Mouse (Mus musculus): Measurements from ENCODE around the gene Pcp4l1. TPM values are rescaled to one million over a fixed set of nuclear protein-coding genes. Genes with fewer than 3 reads are reported as not detected.
A peak's percentile ranks its signal among the peaks of the same experiment; 100 is the strongest.

Gene Pcp4l1
- polyA plus RNA-seq, 1 experiment from 2014 or later = 2.6 TPM

DNA sequence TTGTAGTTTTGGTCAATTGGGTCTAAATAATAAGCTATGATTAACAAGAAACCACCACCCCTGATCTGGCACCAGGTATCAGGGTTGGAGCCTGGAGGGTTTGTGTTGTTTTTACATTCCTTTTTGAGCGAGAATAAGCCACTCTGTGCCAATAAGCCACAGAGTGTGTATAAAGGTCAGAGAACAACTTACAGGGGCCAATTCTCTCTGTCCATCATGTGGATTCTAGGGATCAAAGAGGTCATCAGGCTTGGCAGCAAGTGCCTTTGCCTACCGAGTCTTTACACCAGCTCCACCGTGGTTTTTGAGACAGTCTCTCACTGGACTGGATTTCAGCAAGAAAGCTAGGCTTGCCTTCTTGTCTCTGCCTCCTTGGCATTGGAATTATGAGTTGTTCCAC lies 16.8 kb upstream of the Pcp4l1 start:
- Histone ChIP-seq H3K27me3 (ENCODE audit: control insufficient read depth, insufficient read depth, low read length) (no peaks in the 10 kb centered on the region), H3K9me3 (ENCODE audit: control insufficient read depth, low read length) (no peaks in the 10 kb centered on the region), H3K27ac (ENCODE audit: low read depth, low read length) (no peak overlapping the region), H3K4me1 (ENCODE audit: control insufficient read depth, insufficient read depth, low read length) (no peaks in the 10 kb centered on the region), H3K4me2 (replicated peaks; ENCODE audit: low read depth, low read length) (no peak overlapping the region), H3K9ac (ENCODE audit: low read depth, low read length) (no peak overlapping the region), H3K36me3 (ENCODE audit: control insufficient read depth, insufficient read depth, low read length) (no peaks in the 10 kb centered on the region), H3K4me3 (ENCODE audit: low read length) (no peak overlapping the region)
- WGBS = 57% methylated on average over 3 of the region's 3 CpGs
- ATAC-seq (ENCODE audit: low FRiP score, low TSS enrichment) = no peak

DNA sequence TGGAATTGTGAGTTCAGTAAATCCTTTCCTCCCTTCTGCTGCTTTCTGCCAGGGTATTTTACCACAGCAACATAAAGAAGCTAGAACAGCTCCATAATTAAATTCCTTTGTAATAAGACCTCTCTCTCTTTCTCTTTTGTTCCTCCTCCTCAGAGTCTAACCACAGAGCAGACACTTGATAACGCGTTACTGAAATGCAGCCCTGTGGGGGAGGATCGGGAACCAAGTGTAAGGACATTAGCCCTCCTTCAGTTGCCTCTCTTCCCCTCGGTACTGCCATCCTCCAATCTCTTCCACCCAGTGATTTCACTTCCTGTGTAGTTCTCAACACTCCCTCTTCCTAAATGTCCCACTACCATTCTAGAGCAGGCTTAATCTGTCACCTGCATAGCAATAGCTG lies 13.3 kb upstream of the Pcp4l1 start:
- no peak overlapping the region for H3K4me3 ChIP-seq (ENCODE audit: low read length)
- 11% methylated on average over 4 of the region's 4 CpGs for WGBS
- H3K4me1 ChIP-seq (ENCODE audit: control insufficient read depth, insufficient read depth, low read length) = no peaks in the 10 kb centered on the region
- no peaks in the 10 kb centered on the region for H3K9me3 ChIP-seq (ENCODE audit: control insufficient read depth, low read length)
- peak; percentile 74 for ATAC-seq (ENCODE audit: low FRiP score, low TSS enrichment)
- H3K9ac ChIP-seq (ENCODE audit: low read depth, low read length) = no peak overlapping the region
- H3K27me3 ChIP-seq (ENCODE audit: control insufficient read depth, insufficient read depth, low read length) = no peaks in the 10 kb centered on the region
- no peak overlapping the region for H3K4me2 ChIP-seq (replicated peaks; ENCODE audit: low read depth, low read length)
- H3K36me3 ChIP-seq (ENCODE audit: control insufficient read depth, insufficient read depth, low read length) = no peaks in the 10 kb centered on the region
- H3K27ac ChIP-seq (ENCODE audit: low read depth, low read length) = no peak overlapping the region

DNA sequence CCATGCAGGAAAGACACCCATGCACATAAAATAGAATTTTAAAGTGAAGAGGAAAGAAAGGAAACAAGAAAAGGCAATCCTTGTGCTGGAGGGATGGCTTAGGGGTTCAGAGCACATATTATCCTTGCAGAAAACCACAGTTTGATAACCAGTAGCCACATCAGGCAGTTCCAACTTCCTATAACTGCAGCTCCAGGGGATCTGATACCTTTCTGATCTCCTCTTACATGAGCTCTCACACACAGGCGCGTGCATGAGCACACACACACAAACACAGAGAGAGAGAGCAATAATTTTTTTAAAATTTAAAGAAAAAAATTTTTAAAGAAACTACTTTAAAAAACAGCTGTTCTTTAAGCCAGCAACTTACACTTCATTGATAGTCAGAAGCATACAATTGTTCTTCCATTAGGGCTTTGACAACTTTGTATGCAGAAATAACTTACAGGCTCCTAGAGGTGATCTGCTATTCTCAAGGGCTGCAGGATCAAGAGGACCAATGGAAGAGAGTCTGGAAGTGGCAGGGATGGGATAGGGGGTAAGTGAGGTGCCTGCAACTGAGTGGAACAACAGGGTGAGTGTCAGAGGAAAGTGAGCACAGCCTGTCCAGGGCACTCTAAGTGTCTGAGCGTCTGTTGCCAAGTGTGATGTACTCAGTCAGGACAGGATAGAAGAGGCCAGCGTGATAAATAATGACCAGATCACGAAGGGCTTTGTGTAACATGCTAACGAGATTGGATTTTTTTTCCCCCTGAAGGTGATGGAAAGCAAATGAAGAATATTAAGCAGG lies 9.8 kb upstream of the Pcp4l1 start:
- H3K9me3 ChIP-seq (ENCODE audit: control insufficient read depth, low read length) = no peaks in the 10 kb centered on the region
- H3K4me3 ChIP-seq (ENCODE audit: low read length) = no peak overlapping the region
- 71% methylated on average over 6 of the region's 6 CpGs for WGBS
- H3K4me2 ChIP-seq (replicated peaks; ENCODE audit: low read depth, low read length) = no peak overlapping the region
- no peak overlapping the region for H3K9ac ChIP-seq (ENCODE audit: low read depth, low read length)
- H3K27ac ChIP-seq (ENCODE audit: low read depth, low read length) = no peak overlapping the region
- H3K4me1 ChIP-seq (ENCODE audit: control insufficient read depth, insufficient read depth, low read length) = no peaks in the 10 kb centered on the region
- H3K27me3 ChIP-seq (ENCODE audit: control insufficient read depth, insufficient read depth, low read length) = no peaks in the 10 kb centered on the region
- no peaks in the 10 kb centered on the region for H3K36me3 ChIP-seq (ENCODE audit: control insufficient read depth, insufficient read depth, low read length)
- no peak for ATAC-seq (ENCODE audit: low FRiP score, low TSS enrichment)

DNA sequence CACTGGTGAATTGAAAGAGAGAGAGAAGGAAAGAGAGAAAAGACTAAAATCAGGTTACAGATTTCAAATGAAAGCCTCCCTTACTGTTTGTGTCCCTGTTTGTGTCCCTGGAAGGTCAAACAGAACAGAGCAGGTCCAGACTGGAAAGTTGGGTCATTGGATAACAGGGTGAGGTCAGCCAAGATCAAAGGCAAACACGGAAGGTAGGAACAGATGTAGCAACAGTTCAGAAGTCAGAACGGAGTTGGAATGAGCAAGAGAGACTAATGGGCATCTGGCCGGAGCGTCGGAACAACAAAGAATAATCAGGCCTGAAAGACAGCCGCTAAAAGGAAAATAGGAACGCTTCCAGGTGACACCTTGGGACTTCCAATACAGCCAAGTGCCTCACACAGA lies 8.2 kb upstream of the Pcp4l1 start:
- no peak for ATAC-seq (ENCODE audit: low FRiP score, low TSS enrichment)
- no peak overlapping the region for H3K9ac ChIP-seq (ENCODE audit: low read depth, low read length)
- H3K4me1 ChIP-seq (ENCODE audit: control insufficient read depth, insufficient read depth, low read length) = no peaks in the 10 kb centered on the region
- no peaks in the 10 kb centered on the region for H3K9me3 ChIP-seq (ENCODE audit: control insufficient read depth, low read length)
- H3K4me2 ChIP-seq (replicated peaks; ENCODE audit: low read depth, low read length) = no peak overlapping the region
- no peak overlapping the region for H3K4me3 ChIP-seq (ENCODE audit: low read length)
- H3K36me3 ChIP-seq (ENCODE audit: control insufficient read depth, insufficient read depth, low read length) = no peaks in the 10 kb centered on the region
- WGBS = 66% methylated on average over 7 of the region's 7 CpGs
- H3K27ac ChIP-seq (ENCODE audit: low read depth, low read length) = no peak overlapping the region
- H3K27me3 ChIP-seq (ENCODE audit: control insufficient read depth, insufficient read depth, low read length) = no peaks in the 10 kb centered on the region

DNA sequence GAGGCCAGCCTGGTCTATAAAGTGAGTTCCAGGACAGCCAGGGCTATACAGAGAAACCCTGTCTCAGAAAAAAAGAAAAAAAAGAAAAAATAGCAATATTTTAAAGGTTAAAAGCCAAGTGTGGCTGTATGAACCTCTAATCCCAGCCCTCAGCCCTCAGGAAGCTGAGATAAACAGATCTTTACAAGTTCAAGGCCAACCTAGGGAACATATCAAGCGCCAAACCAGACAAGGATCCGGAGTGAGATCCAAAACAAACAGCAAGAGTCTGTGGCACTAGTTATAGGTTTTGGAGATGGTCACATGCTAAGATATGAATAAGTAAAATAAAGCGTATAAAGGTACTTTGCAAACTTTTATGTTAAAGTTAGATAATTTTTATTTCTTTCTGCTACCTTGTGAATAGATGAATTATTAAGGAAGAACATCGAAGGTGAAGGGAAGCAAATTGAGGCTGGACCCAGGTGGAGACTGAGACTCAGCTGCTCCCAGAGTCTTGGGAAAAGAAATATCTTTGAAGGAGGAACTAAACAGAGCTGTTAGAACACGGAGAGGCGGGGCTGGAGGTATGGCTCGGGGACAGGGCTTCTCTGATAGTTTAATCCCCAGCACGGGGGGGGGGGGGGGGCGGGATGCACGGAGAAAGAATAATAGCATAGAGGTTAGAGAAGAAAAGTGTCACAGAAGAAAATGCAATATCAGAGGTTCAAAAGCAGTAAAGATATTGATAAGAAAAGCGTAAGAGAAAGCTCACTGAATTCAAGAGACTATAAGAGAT lies 7.6 kb upstream of the Pcp4l1 start:
- Histone ChIP-seq H3K36me3 (ENCODE audit: control insufficient read depth, insufficient read depth, low read length) (no peaks in the 10 kb centered on the region), H3K4me3 (ENCODE audit: low read length) (no peak overlapping the region), H3K27ac (ENCODE audit: low read depth, low read length) (no peak overlapping the region), H3K27me3 (ENCODE audit: control insufficient read depth, insufficient read depth, low read length) (0 out of 2 replicates have a peak, but pooled peaks cover under 1% of the 10 kb centered on the region), H3K9me3 (ENCODE audit: control insufficient read depth, low read length) (no peaks in the 10 kb centered on the region), H3K4me1 (ENCODE audit: control insufficient read depth, insufficient read depth, low read length) (no peaks in the 10 kb centered on the region), H3K4me2 (replicated peaks; ENCODE audit: low read depth, low read length) (no peak overlapping the region), H3K9ac (ENCODE audit: low read depth, low read length) (no peak overlapping the region)
- no peak for ATAC-seq (ENCODE audit: low FRiP score, low TSS enrichment)
- WGBS = 68% methylated on average over 10 of the region's 11 CpGs

DNA sequence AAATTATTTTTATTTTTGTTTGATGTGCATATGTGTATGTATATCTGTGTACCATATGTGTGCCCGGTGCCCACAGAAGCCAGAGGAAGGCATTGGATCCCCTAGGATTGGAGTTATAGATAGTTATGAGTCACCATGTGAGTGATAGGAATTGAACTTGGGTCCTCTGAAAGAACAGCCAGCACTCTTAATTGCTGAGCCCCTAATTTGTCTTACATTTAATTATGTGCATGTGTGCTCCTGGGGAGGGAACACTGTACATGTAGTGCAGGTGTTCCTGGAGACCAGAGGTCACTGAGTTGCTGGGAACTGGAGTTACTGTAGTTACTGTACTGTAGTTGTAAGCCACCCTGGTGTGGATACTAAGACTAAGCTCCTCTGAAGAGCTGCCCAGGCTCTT lies 4.7 kb upstream of the Pcp4l1 start:
- Histone ChIP-seq H3K9me3 (ENCODE audit: control insufficient read depth, low read length) (no peaks in the 10 kb centered on the region), H3K4me3 (ENCODE audit: low read length) (no peak overlapping the region), H3K36me3 (ENCODE audit: control insufficient read depth, insufficient read depth, low read length) (no peaks in the 10 kb centered on the region), H3K27ac (ENCODE audit: low read depth, low read length) (no peak overlapping the region), H3K4me2 (replicated peaks; ENCODE audit: low read depth, low read length) (no peak overlapping the region), H3K4me1 (ENCODE audit: control insufficient read depth, insufficient read depth, low read length) (peaks cover 3% of the 10 kb centered on the region), H3K27me3 (ENCODE audit: control insufficient read depth, insufficient read depth, low read length) (peaks cover 20% of the 10 kb centered on the region), H3K9ac (ENCODE audit: low read depth, low read length) (no peak overlapping the region)
- no peak; the same call in 1 of the 2 replicates for ATAC-seq (ENCODE audit: low FRiP score, low TSS enrichment)
- WGBS = 93% methylated on average over 1 of the region's 1 CpGs

DNA sequence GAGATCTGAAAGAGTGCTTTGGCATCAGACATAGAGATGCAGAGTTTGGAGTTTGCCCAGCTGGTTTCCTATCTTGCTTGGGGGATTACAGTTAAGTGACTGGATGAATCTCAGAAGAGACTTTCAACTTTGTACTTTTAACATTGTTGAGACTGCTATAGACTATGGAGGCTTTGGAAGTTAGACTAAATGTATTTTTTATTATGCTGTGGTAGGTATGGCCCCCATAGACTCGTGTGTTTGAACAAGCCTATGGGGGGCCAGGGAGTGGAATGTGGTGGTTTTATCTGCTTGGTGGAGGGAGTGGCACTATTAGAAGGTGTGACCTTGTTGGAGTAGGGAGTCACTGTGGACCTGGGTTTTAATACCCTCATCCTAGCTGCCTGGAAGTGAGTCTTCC lies 3.5 kb upstream of the Pcp4l1 start:
- H3K9ac ChIP-seq (ENCODE audit: low read depth, low read length) = no peak overlapping the region
- peaks cover 6% of the 10 kb centered on the region for H3K4me1 ChIP-seq (ENCODE audit: control insufficient read depth, insufficient read depth, low read length)
- 57% methylated on average over 1 of the region's 1 CpGs for WGBS
- H3K9me3 ChIP-seq (ENCODE audit: control insufficient read depth, low read length) = no peaks in the 10 kb centered on the region
- no peaks in the 10 kb centered on the region for H3K36me3 ChIP-seq (ENCODE audit: control insufficient read depth, insufficient read depth, low read length)
- H3K27ac ChIP-seq (ENCODE audit: low read depth, low read length) = no peak overlapping the region
- H3K4me2 ChIP-seq (replicated peaks; ENCODE audit: low read depth, low read length) = no peak overlapping the region
- ATAC-seq (ENCODE audit: low FRiP score, low TSS enrichment) = no peak
- H3K4me3 ChIP-seq (ENCODE audit: low read length) = no peak overlapping the region
- H3K27me3 ChIP-seq (ENCODE audit: control insufficient read depth, insufficient read depth, low read length) = peaks cover 33% of the 10 kb centered on the region

DNA sequence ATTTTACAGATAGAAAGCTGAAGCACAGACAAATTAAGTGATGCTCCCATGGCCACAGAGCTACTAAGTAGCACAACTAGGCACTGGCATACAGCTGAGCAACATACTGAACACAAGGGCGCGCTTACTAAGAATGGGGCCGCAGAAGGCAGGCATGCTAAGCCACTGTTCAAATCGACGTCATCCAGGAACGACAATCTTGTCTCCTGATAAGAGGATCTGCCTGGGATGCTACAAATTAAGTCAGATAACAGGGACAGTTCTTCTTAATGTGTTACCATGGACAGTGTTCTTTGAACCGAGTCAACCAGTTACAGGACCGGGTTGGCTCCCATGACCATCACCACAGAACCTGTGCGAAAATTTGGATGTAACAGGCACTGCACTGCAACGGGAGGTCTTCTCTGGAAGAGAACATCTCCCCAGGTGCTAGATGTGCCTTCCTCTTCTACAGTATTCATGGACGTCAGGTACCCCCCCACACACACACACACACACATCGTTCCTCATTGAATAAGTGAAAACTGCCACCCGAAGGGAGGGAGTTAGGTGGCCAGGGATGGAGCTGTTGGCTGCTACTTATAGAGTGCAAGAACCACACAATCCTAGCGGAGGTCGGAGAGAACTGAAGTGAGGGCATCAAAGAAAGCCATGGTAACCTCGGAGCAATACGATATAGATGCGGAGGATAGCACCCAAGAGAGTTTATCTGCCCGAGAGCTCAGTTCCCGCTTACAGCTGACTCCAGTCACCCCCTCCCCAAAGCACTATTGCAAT lies 834 bp downstream of the Pcp4l1 start:
- Histone ChIP-seq H3K9me3 (ENCODE audit: control insufficient read depth, low read length) (no peaks in the 10 kb centered on the region), H3K27ac (ENCODE audit: low read depth, low read length) (no peak overlapping the region), H3K4me3 (ENCODE audit: low read length) (peak overlapping the region; percentile 52), H3K4me2 (replicated peaks; ENCODE audit: low read depth, low read length) (peak overlapping the region; percentile 94), H3K27me3 (ENCODE audit: control insufficient read depth, insufficient read depth, low read length) (peaks cover 52% of the 10 kb centered on the region), H3K9ac (ENCODE audit: low read depth, low read length) (no peak overlapping the region), H3K4me1 (ENCODE audit: control insufficient read depth, insufficient read depth, low read length) (peaks cover 17% of the 10 kb centered on the region), H3K36me3 (ENCODE audit: control insufficient read depth, insufficient read depth, low read length) (no peaks in the 10 kb centered on the region)
- 8% methylated on average over 20 of the region's 20 CpGs for WGBS
- ATAC-seq (ENCODE audit: low FRiP score, low TSS enrichment) = no peak
